Mouse (Mus musculus) spleen, adult 2 months (tissue): Measurements from ENCODE around the gene Cse1l. TPM values are rescaled to one million over a fixed set of nuclear protein-coding genes. Genes with fewer than 3 reads are reported as not detected.

Source experiments
- DNase-seq, 2 experiments: peaks; one replicate each; pipeline versions ENCODE4 v3.0.0 to v3.0.0-alpha.2; 2012 to 2021; ENCODE audit warnings: low spot score in 2 of 2, low read depth in 1 of 2
- H3K27ac ChIP-seq: fragments of 200-500 bp; 2 replicates; pipeline ENCODE4 v1.5.1; 2012; ENCODE audit warnings: low read length, inconsistent platforms; ENCODE audit not compliant: insufficient read depth
- H3K27me3 ChIP-seq: fragments of 200-500 bp; 2 replicates; pipeline ENCODE4 v1.6.1; 2012; ENCODE audit warnings: mild to moderate bottlenecking, moderate library complexity, low read length, inconsistent platforms; ENCODE audit not compliant: control insufficient read depth, insufficient read depth
- H3K36me3 ChIP-seq: fragments of 200-500 bp; 2 replicates; pipeline ENCODE4 v1.6.1; 2012; ENCODE audit warnings: mild to moderate bottlenecking, low read length, inconsistent platforms; ENCODE audit not compliant: control insufficient read depth, insufficient read depth
- H3K4me1 ChIP-seq: fragments of 200-500 bp; 2 replicates; pipeline ENCODE4 v1.6.1; 2011; ENCODE audit warnings: inconsistent platforms; ENCODE audit not compliant: control insufficient read depth, insufficient read depth, insufficient read length
- H3K4me3 ChIP-seq: fragments of 200-500 bp; 2 replicates; pipeline ENCODE4 v1.5.1; 2011; ENCODE audit warnings: mild to moderate bottlenecking, inconsistent platforms; ENCODE audit not compliant: insufficient read depth, insufficient read length; ENCODE audit errors: extremely low read depth
- CTCF ChIP-seq: fragments of 200-500 bp; IDR thresholded peaks from 2 replicates; pipeline ENCODE4 v1.5.1; 2011; ENCODE audit warnings: mild to moderate bottlenecking, inconsistent platforms; ENCODE audit not compliant: insufficient read depth, insufficient read length, insufficient replicate concordance; ENCODE audit errors: extremely low read depth
- POLR2A ChIP-seq: fragments of 200-500 bp; IDR thresholded peaks from 2 replicates; pipeline ENCODE4 v1.6.1; 2011; ENCODE audit warnings: low read depth, low read length, inconsistent platforms
- WGBS: fragments of 180-500 bp; shearing (Covaris S2); methylation state at CpG from one replicate; pipeline ENCODE4 v1.1.7; 2018; 5-methylcytosine and 5-hydroxymethylcytosine counted together
- polyA plus RNA-seq: library from polyadenylated mRNA; depleted of rRNA; stranded (reverse); fragments of >200 nt; gene quantifications from 2 replicates; pipeline ENCODE4 v1.2.3, GENCODE M21; 2012; rRNA removed

Gene Cse1l
- polyA plus RNA-seq = 9.2 and 12.1 TPM in 2 replicates

DNA sequence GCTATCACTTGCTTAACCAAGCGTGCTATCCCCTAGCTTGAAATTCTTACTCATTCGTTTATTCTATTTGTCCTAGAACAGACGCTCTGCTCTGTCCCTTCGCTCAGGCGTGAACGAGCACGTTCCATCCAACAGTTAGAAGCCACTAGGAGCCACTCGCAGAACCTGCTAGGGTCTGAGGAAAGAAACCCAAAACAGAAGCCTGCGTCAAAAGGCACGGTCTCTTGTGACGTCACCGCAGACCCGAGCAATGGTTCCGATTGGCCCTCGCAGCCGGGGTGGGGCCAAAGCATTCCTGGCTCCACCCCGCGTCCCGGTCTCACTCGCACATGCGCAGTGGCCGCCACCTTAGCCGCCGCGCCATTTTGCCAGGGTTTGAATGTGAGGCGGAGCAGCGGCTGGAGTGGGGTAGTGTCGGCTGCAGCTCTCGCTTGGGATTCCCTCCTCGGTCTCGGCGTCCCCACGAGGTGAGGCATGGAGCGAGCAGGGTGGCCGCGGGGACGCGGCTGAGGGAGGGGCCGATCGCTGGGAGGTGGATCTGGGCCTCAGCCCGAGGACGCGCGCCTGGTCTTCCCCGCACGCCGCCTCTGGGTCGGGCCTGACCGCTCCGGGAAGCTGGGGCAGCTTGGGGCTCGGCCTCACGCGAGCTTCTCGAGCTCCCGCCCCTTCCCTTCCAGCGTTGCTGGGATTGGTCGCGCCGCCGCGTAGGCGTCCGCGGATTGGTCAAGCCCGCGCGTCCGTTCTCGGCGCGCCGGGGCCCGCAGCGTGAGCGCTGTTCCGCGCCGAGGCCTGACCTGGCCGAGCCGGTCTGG, at the start of gene Cse1l:
Cse1l (plus strand) TSS at position 330 of the 812 bp plus-strand sequence.
- Histone ChIP-seq H3K27me3 (no peaks in the 10 kb centered on the region), H3K27ac (peak within 1 kb of the TSS; percentile 98), H3K4me1 (no peaks in the 10 kb centered on the region; the same call in 1 of the 2 replicates), H3K36me3 (no peaks in the 10 kb centered on the region), H3K4me3 (peak within 1 kb of the TSS; percentile 93)
- peak; percentile 95 to 96 for DNase-seq
- under 1% methylated on average over 80 of the region's 80 CpGs for WGBS
- TF ChIP-seq POLR2A (peak; percentile 54), CTCF (0 out of 2 replicates have a peak, but pooled peaks have one; percentile 0)

GRCm38 (mm10) chr2:166856366-166856765, 49.5 kb upstream of the Cse1l start:
- DNase-seq = no peak
- H3K36me3 ChIP-seq = peaks cover 69% of the 10 kb centered on the region
- no peak for TF ChIP-seq CTCF
- TF ChIP-seq POLR2A = no peak
- H3K27ac ChIP-seq = no peak overlapping the region
- H3K4me1 ChIP-seq = no peaks in the 10 kb centered on the region
- 95% methylated on average over 6 of the region's 6 CpGs for WGBS
- no peak overlapping the region for H3K4me3 ChIP-seq
- no peaks in the 10 kb centered on the region for H3K27me3 ChIP-seq

DNA sequence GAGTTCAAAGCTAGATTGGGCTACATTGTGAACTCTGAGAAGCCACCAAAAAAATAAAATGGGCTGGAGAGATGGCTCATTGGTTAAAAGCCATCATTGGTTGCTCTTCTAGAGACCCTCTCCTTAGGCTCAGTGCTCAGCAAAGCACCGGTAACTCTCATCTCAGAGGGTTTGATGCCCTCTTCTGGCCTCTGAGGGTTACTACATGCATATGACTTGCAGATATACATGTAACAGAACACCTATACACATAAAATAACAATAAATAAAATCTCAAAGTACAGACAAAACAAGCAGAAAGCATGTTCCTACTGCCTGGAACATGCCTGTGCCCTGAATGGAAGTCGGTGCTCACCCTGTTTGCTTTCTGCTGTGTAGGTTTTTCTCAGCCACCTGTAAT, 48.7 kb upstream of the Cse1l start:
- H3K27ac ChIP-seq = no peak overlapping the region
- peaks cover 69% of the 10 kb centered on the region for H3K36me3 ChIP-seq
- H3K27me3 ChIP-seq = no peaks in the 10 kb centered on the region
- no peak for TF ChIP-seq CTCF
- no peak for TF ChIP-seq POLR2A
- no peak overlapping the region for H3K4me3 ChIP-seq
- H3K4me1 ChIP-seq = no peaks in the 10 kb centered on the region
- 97% methylated on average over 2 of the region's 2 CpGs for WGBS
- DNase-seq = no peak

DNA sequence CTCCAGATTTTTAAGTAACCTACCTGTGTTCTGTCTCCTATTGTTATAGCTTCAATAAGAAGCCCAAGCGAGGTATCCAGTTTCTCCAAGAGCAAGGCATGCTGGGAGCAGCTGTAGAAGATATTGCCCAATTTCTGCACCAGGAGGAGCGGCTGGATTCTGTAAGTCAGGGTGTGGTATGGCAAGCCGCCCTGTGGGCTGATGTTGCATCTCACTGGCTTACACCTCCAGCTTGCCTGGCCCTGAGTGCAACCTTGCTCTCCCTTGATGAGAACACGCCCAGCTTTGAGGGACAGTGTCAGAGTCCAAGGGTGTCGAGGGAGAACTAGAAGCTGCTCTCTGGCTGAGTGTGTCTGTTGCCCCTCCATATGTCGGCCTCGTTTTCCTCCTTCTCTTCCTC, 46.6 kb upstream of the Cse1l start:
- Histone ChIP-seq H3K36me3 (peaks cover 64% of the 10 kb centered on the region), H3K27ac (no peak overlapping the region), H3K27me3 (no peaks in the 10 kb centered on the region), H3K4me1 (no peaks in the 10 kb centered on the region), H3K4me3 (no peak overlapping the region)
- WGBS = 91% methylated on average over 7 of the region's 7 CpGs
- TF ChIP-seq CTCF = no peak
- no peak for DNase-seq

- Histone ChIP-seq H3K27ac (no peak overlapping the region), H3K27me3 (no peaks in the 10 kb centered on the region), H3K4me1 (no peaks in the 10 kb centered on the region), H3K36me3 (peaks cover 60% of the 10 kb centered on the region), H3K4me3 (no peak overlapping the region)
- 92% methylated on average over 3 of the region's 3 CpGs for WGBS
- no peak for TF ChIP-seq CTCF
- no peak for TF ChIP-seq POLR2A
- no peak for DNase-seq
Measured at GRCm38 (mm10) chr2:166862505-166862904, 43.3 kb upstream of the Cse1l start.

GRCm38 (mm10) chr2:166865476-166865875, 40.4 kb upstream of the Cse1l start:
- no peak for DNase-seq
- Histone ChIP-seq H3K4me1 (no peaks in the 10 kb centered on the region), H3K36me3 (peaks cover 56% of the 10 kb centered on the region), H3K4me3 (no peak overlapping the region), H3K27me3 (no peaks in the 10 kb centered on the region), H3K27ac (no peak overlapping the region)
- TF ChIP-seq POLR2A = no peak
- 90% methylated on average over 10 of the region's 10 CpGs for WGBS

DNA sequence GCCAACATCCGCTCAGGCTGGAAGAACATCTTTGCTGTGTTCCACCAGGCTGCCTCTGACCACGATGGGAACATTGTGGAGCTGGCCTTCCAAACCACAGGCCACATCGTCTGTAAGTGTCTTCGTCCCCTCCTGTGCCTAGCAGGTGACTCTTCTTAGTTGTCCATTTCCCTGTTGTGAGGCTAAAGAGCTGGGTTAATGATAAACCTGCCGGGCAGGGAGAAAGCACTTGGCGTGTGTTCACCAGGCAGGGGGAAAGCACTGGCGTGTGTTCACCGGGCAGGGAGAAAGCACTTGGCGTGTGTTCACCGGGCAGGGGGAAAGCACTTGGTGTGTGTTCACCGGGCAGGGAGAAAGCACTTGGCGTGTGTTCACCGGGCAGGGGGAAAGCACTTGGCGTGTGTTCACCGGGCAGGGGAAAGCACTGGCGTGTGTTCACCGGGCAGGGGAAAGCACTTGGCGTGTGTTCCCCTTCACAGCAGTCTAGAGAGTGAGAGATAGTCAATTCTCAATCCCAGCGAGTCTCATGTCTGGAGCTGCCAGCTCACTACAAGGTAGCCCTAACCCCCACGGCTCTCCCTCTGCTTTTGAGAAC, 35.5 kb upstream of the Cse1l start:
- H3K36me3 ChIP-seq = peaks cover 39% of the 10 kb centered on the region

More for the DNA sequence above, 35.5 kb upstream of the Cse1l start:
- WGBS = 93% methylated on average over 20 of the region's 20 CpGs
- no peak overlapping the region for H3K27ac ChIP-seq
- no peaks in the 10 kb centered on the region; the same call in 1 of the 2 replicates for H3K4me1 ChIP-seq
- no peak for TF ChIP-seq CTCF
- TF ChIP-seq POLR2A = no peak
- DNase-seq = no peak
- H3K27me3 ChIP-seq = no peaks in the 10 kb centered on the region
- no peak overlapping the region for H3K4me3 ChIP-seq
